Mouse (Mus musculus) kidney, adult 2 months (tissue): ENCODE results near the gene Scmh1.

Source experiments
- CTCF ChIP-seq: fragments of 200-500 bp; conservative IDR thresholded peaks from 2 replicates; pipeline ENCODE4 v1.5.1; 2011; ENCODE audit warnings: low read depth, mild to moderate bottlenecking, control low read depth, low read length, moderate library complexity, mixed read lengths; ENCODE audit not compliant: insufficient read depth, insufficient read length
- POLR2A ChIP-seq: fragments of 200-500 bp; IDR thresholded peaks from one replicate; pipeline ENCODE4 v1.6.1; 2011; ENCODE audit warnings: low read depth, low read length, control low read depth

DNA sequence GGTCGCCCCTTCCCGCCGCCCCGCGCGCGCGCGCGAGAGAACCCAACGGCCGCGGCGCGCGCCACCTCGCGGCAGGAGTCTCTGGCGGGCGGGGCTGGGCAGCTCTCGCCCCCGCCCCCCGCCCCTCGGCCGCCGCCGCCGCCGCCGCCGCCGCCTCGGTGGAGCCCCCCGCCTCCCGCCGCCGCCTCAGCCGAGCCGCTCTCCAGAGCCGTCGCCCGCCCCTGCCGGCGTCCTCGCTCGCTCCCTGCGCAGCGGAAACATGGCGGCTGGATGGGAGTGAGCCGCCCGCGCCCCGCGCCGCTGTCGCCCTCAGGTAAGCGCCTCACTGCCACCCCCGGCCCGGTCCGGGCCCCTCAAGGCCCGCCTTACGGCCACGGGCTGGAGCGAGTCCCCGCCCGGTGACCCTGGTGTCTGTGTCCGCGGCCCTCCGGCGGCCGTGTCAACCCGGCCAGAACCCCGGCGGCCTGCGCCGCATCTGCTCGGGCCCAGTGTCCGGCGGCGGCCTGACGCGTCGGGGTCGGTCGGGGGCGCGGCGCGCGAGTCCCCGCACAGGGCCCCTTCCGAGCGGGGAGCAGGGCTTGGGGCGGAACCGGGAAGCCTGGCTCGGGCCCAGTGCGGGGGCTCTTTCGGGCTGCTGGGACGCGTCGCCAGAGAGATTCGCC, at the start of gene Scmh1:
- no peak for TF ChIP-seq POLR2A
- TF ChIP-seq CTCF: no peak
